Mouse (Mus musculus) midbrain, postnatal 0 days (tissue): ENCODE measurements around the gene E030018B13Rik. TPM values are rescaled to one million over a fixed set of nuclear protein-coding genes. Genes with fewer than 3 reads are reported as not detected.
A peak's percentile ranks its signal among the peaks of the same experiment; 100 is the strongest.

Source experiments
- ATAC-seq: fragments of 200-750 bp; cut with Nextera tagmentation; 2 replicates; pipeline ENCODE4 v1.8.0; 2017; ENCODE audit warnings: moderate number of reproducible peaks, mild to moderate bottlenecking, moderate TSS enrichment, moderate library complexity; ENCODE audit not compliant: low FRiP score
- DNase-seq: peaks from one replicate; pipeline ENCODE4 v3.0.0-alpha.2; 2015; ENCODE audit warnings: low spot score
- H3K27ac ChIP-seq: fragments of 300-500 bp; sonication (generic); 2 replicates; pipeline ENCODE4 v1.5.1; 2014; ENCODE audit warnings: low read depth, mild to moderate bottlenecking, low read length, mixed read lengths
- H3K27me3 ChIP-seq: fragments of 300-500 bp; sonication (generic); 2 replicates; pipeline ENCODE4 v1.6.1; 2014; ENCODE audit warnings: low read length, control low read depth, mixed read lengths; ENCODE audit not compliant: insufficient read depth
- H3K36me3 ChIP-seq: fragments of 300-500 bp; sonication (generic); 2 replicates; pipeline ENCODE4 v1.6.1; 2014; ENCODE audit warnings: low read length, control low read depth, mixed read lengths; ENCODE audit not compliant: insufficient read depth
- H3K4me1 ChIP-seq: fragments of 300-500 bp; sonication (generic); 2 replicates; pipeline ENCODE4 v1.6.1; 2014; ENCODE audit warnings: mild to moderate bottlenecking, control low read depth, antibody characterized with exemption, low read length, mixed read lengths; ENCODE audit not compliant: insufficient read depth
- H3K4me2 ChIP-seq: fragments of 300-500 bp; sonication (generic); 2 replicates; pipeline ENCODE4 v1.6.1; 2014; ENCODE audit warnings: low read depth, mild to moderate bottlenecking, low read length, mixed read lengths; ENCODE audit not compliant: poor library complexity, severe bottlenecking
- H3K4me3 ChIP-seq: fragments of 300-500 bp; sonication (generic); 2 replicates; pipeline ENCODE4 v1.5.1; 2014; ENCODE audit warnings: low read depth, mild to moderate bottlenecking, low read length, moderate library complexity
- H3K9ac ChIP-seq: fragments of 300-500 bp; sonication (generic); replicated peaks from 2 replicates; pipeline ENCODE4 v1.6.1; 2014; ENCODE audit warnings: mild to moderate bottlenecking, low read length, moderate library complexity, mixed read lengths; ENCODE audit not compliant: poor library complexity, severe bottlenecking
- H3K9me3 ChIP-seq: fragments of 300-500 bp; sonication (generic); 2 replicates; pipeline ENCODE4 v1.6.1; 2016; ENCODE audit warnings: low read length, control low read depth
- CTCF ChIP-seq: IDR thresholded peaks from 2 replicates; pipeline ENCODE4 v1.5.1; 2016; ENCODE audit warnings: antibody characterized with exemption, mild to moderate bottlenecking
- WGBS: fragments of 180-500 bp; shearing (Covaris S2); extraction: QIAGEN DNeasy Blood & Tissue Kit; methylation state at CpG from one replicate; pipeline ENCODE4 v1.1.7; 2014; 5-methylcytosine and 5-hydroxymethylcytosine counted together
- polyA plus RNA-seq: library from polyadenylated mRNA; unstranded; fragments of >200 nt; fragmentation: Nextera tagmentation; extraction: Ambion mirVana; gene quantifications from 2 replicates; pipeline ENCODE4 v1.2.1, GENCODE M21; 2015
- total RNA-seq: library from RNA; depleted of rRNA; stranded (reverse); fragments of >200 nt; gene quantifications from 2 replicates; pipeline ENCODE4 v1.2.3, GENCODE M21; 2014

Gene E030018B13Rik
- total and polyA plus RNA-seq, 2 experiments from 2014 or later = not detected

GRCm38 (mm10) chr7:63936188-63936985 is 19.7 kb downstream of the E030018B13Rik start:
- ATAC-seq (no peak), DNase-seq (peak; percentile 69)
- no peaks in the 10 kb centered on the region for H3K36me3 ChIP-seq
- peaks cover 11% of the 10 kb centered on the region; the same call in 1 of the 2 replicates for H3K4me1 ChIP-seq
- H3K4me2 ChIP-seq = peak overlapping the region; percentile 95
- H3K4me3 ChIP-seq = peak overlapping the region; percentile 98
- under 1% methylated on average over 34 of the region's 34 CpGs for WGBS
- peak overlapping the region; percentile 38; the same call in 1 of the 2 replicates for H3K27ac ChIP-seq
- H3K9ac ChIP-seq = peak overlapping the region; percentile 94
- peak; percentile 62 for TF ChIP-seq CTCF
- no peaks in the 10 kb centered on the region for H3K9me3 ChIP-seq
- no peaks in the 10 kb centered on the region for H3K27me3 ChIP-seq

GRCm38 (mm10) chr7:63936986-63937235 is 20.3 kb downstream of the E030018B13Rik start:
- no peak for DNase-seq

GRCm38 (mm10) chr7:63937236-63938065 is 20.8 kb downstream of the E030018B13Rik start:
- H3K27ac ChIP-seq = peak overlapping the region; percentile 90
- no peaks in the 10 kb centered on the region for H3K9me3 ChIP-seq
- peak overlapping the region; percentile 94 for H3K9ac ChIP-seq
- DNase-seq (peak; percentile 66), ATAC-seq (peak; percentile 2; the same call in 1 of the 2 replicates)
- peak; percentile 19 for TF ChIP-seq CTCF
- no peaks in the 10 kb centered on the region for H3K27me3 ChIP-seq
- H3K4me1 ChIP-seq = peaks cover 11% of the 10 kb centered on the region; the same call in 1 of the 2 replicates
- H3K36me3 ChIP-seq = no peaks in the 10 kb centered on the region
- peak overlapping the region; percentile 98 for H3K4me3 ChIP-seq
- WGBS = 1% methylated on average over 68 of the region's 88 CpGs
- peak overlapping the region; percentile 95 for H3K4me2 ChIP-seq

More at GRCm38 (mm10) chr7:63936986-63937235, 20.3 kb downstream of the E030018B13Rik start:
- no peaks in the 10 kb centered on the region for H3K27me3 ChIP-seq
- whole genome bisulfite sequencing = under 1% methylated on average over 11 of the region's 11 CpGs
- peak overlapping the region; percentile 95 for H3K4me2 ChIP-seq
- H3K4me1 ChIP-seq = peaks cover 11% of the 10 kb centered on the region; the same call in 1 of the 2 replicates
- H3K4me3 ChIP-seq = peak overlapping the region; percentile 98
- H3K36me3 ChIP-seq = no peaks in the 10 kb centered on the region
- no peak for TF ChIP-seq CTCF
- no peaks in the 10 kb centered on the region for H3K9me3 ChIP-seq
- ATAC-seq = no peak
- peak overlapping the region; percentile 94 for H3K9ac ChIP-seq
- H3K27ac ChIP-seq = 0 out of 2 replicates have a peak overlapping the region, but pooled peaks have one; percentile 90

- WGBS = under 1% methylated on average over 96 of the region's 121 CpGs
- Histone ChIP-seq H3K4me2 (peak overlapping the region; percentile 95), H3K9me3 (no peaks in the 10 kb centered on the region), H3K27me3 (no peaks in the 10 kb centered on the region), H3K4me1 (peaks cover 11% of the 10 kb centered on the region; the same call in 1 of the 2 replicates), H3K36me3 (no peaks in the 10 kb centered on the region), H3K4me3 (peak overlapping the region; percentile 98), H3K9ac (peak overlapping the region; percentile 94), H3K27ac (peak overlapping the region; percentile 90)
- TF ChIP-seq CTCF = 0 out of 2 replicates have a peak, but pooled peaks have one; percentile 3
- DNase-seq = no peak
- ATAC-seq = peak; percentile 84
These were observed 21.6 kb downstream of the E030018B13Rik start for GRCm38 (mm10) chr7:63938066-63938913.

- peak; percentile 96 for ATAC-seq
- DNase-seq = peak; percentile 99
- no peak for TF ChIP-seq CTCF
- Histone ChIP-seq H3K9me3 (no peaks in the 10 kb centered on the region), H3K27me3 (no peaks in the 10 kb centered on the region), H3K4me3 (peak within 1 kb of the TSS; percentile 98), H3K9ac (peak within 1 kb of the TSS; percentile 94), H3K4me2 (peak within 1 kb of the TSS; percentile 95), H3K36me3 (no peaks in the 10 kb centered on the region), H3K27ac (peak within 1 kb of the TSS; percentile 90), H3K4me1 (peaks cover 11% of the 10 kb centered on the region; the same call in 1 of the 2 replicates)
- WGBS = under 1% methylated on average over 45 of the region's 50 CpGs
These were observed 22.3 kb downstream of the E030018B13Rik start, which contains the start of gene Klf13 for GRCm38 (mm10) chr7:63938914-63939396. Gene Klf13 (minus strand): TSS chr7:63938915.
